Mouse (Mus musculus): ENCODE measurements at regions not wholly inside any gene's neighbourhood (a gene's known extent, or its start where the extent isn't known, plus 50 kb on each side); places are given as distances from the start of the nearest gene placed in this dataset.
A peak's percentile ranks its signal among the peaks of the same experiment; 100 is the strongest.

DNA sequence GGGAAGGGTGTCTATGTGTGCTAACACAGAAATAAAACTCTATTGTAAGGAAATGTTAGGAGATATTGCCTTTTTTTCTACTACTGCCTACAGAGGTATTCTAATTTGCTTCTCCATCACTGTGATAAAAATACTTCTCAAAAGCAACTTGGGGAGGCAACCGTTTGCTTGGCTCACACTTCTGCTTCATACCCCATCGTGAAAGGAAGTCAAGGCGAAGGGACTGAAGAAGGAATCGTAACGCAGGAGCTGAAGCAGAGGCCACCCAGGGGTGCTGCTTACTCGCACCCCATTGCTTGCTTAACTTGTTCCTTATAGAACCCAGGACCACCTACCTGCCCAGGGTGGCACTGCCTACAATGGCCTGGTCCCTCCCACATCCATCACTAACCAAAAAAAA is 550.0 kb downstream of the Pdcd6ip start:
- Histone ChIP-seq H3K27me3 (replicated peaks; ENCODE audit: control insufficient read depth, insufficient read depth, low read length) (no peaks in the 10 kb centered on the region), H3K9me3 (ENCODE audit: control insufficient read depth, low read length) (no peaks in the 10 kb centered on the region), H3K27ac (replicated peaks; ENCODE audit: low read depth, low read length) (no peak overlapping the region), H3K9ac (ENCODE audit: low read depth, low read length) (no peak overlapping the region), H3K4me2 (ENCODE audit: low read depth, low read length) (no peak overlapping the region), H3K4me1 (ENCODE audit: control insufficient read depth, insufficient read depth, low read length) (no peaks in the 10 kb centered on the region), H3K4me3 (ENCODE audit: low read depth, low read length) (no peak overlapping the region), H3K36me3 (ENCODE audit: control insufficient read depth, insufficient read depth, low read length) (no peaks in the 10 kb centered on the region)
- DNase-seq (ENCODE audit: low spot score) (no peak), ATAC-seq (ENCODE audit: low read depth) (no peak)
- WGBS, result 72% methylated on average over 6 of the region's 6 CpGs

- no peaks in the 10 kb centered on the region for H3K9me3 ChIP-seq (ENCODE audit: control insufficient read depth, low read length)
- H3K27ac ChIP-seq (replicated peaks; ENCODE audit: low read depth, low read length), result no peak overlapping the region
- H3K36me3 ChIP-seq (ENCODE audit: control insufficient read depth, insufficient read depth, low read length), result no peaks in the 10 kb centered on the region
- H3K4me2 ChIP-seq (ENCODE audit: low read depth, low read length), result 0 out of 2 replicates have a peak overlapping the region, but pooled peaks have one; percentile 2
- ATAC-seq (ENCODE audit: low read depth) (peak; percentile 76; the same call in 1 of the 2 replicates), DNase-seq (ENCODE audit: low spot score) (peak; percentile 23)
- no peak overlapping the region for H3K9ac ChIP-seq (ENCODE audit: low read depth, low read length)
- no peaks in the 10 kb centered on the region for H3K4me1 ChIP-seq (ENCODE audit: control insufficient read depth, insufficient read depth, low read length)
- no peaks in the 10 kb centered on the region for H3K27me3 ChIP-seq (replicated peaks; ENCODE audit: control insufficient read depth, insufficient read depth, low read length)
- H3K4me3 ChIP-seq (ENCODE audit: low read depth, low read length), result no peak overlapping the region
- 54% methylated on average over 17 of the region's 17 CpGs for WGBS
Observed at GRCm38 (mm10) chr9:113157474-113158076, 550.5 kb downstream of the Pdcd6ip start.

DNA sequence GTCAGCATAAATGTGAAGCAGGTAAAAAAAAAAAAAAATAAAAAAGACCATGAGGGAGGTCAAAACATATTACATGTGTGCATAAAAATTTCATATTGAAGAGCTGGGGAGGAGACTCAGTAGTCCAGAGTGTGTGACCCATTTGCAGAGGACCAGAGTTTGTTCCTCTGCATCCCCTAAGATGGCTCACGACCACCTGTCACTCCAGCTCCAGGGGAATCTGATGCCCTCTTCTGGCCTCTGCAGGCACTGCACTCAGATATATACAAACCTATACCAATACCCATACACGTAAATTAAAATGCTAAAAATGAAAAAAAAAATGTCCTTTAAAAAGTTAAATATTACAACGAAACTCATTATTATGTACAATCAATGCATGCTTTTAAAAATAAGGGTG is 551.4 kb downstream of the Pdcd6ip start:
- 67% methylated on average over 3 of the region's 3 CpGs for WGBS
- DNase-seq (ENCODE audit: low spot score) (no peak), ATAC-seq (ENCODE audit: low read depth) (no peak)
- no peaks in the 10 kb centered on the region for H3K36me3 ChIP-seq (ENCODE audit: control insufficient read depth, insufficient read depth, low read length)
- H3K27me3 ChIP-seq (replicated peaks; ENCODE audit: control insufficient read depth, insufficient read depth, low read length), result no peaks in the 10 kb centered on the region
- no peak overlapping the region for H3K9ac ChIP-seq (ENCODE audit: low read depth, low read length)
- no peak overlapping the region for H3K4me3 ChIP-seq (ENCODE audit: low read depth, low read length)
- no peak overlapping the region for H3K4me2 ChIP-seq (ENCODE audit: low read depth, low read length)
- H3K27ac ChIP-seq (replicated peaks; ENCODE audit: low read depth, low read length), result no peak overlapping the region
- no peaks in the 10 kb centered on the region for H3K9me3 ChIP-seq (ENCODE audit: control insufficient read depth, low read length)
- H3K4me1 ChIP-seq (ENCODE audit: control insufficient read depth, insufficient read depth, low read length), result no peaks in the 10 kb centered on the region

- no peak for ATAC-seq (ENCODE audit: low read depth)
- Histone ChIP-seq H3K4me1 (ENCODE audit: control insufficient read depth, insufficient read depth, low read length) (no peaks in the 10 kb centered on the region), H3K27ac (replicated peaks; ENCODE audit: low read depth, low read length) (no peak overlapping the region), H3K9me3 (ENCODE audit: control insufficient read depth, low read length) (no peaks in the 10 kb centered on the region), H3K4me3 (ENCODE audit: low read depth, low read length) (no peak overlapping the region), H3K9ac (ENCODE audit: low read depth, low read length) (no peak overlapping the region), H3K36me3 (ENCODE audit: control insufficient read depth, insufficient read depth, low read length) (no peaks in the 10 kb centered on the region), H3K4me2 (ENCODE audit: low read depth, low read length) (no peak overlapping the region), H3K27me3 (replicated peaks; ENCODE audit: control insufficient read depth, insufficient read depth, low read length) (no peaks in the 10 kb centered on the region)
- 64% methylated on average over 5 of the region's 5 CpGs for WGBS
- no peak for DNase-seq (ENCODE audit: low spot score)
Observed at GRCm38 (mm10) chr9:113149084-113149483, 559.0 kb downstream of the Pdcd6ip start.

GRCm38 (mm10) chr9:113146571-113146970 is 561.5 kb downstream of the Pdcd6ip start:
- H3K9ac ChIP-seq (ENCODE audit: low read depth, low read length), result no peak overlapping the region
- H3K27me3 ChIP-seq (replicated peaks; ENCODE audit: control insufficient read depth, insufficient read depth, low read length), result no peaks in the 10 kb centered on the region
- no peak overlapping the region for H3K4me2 ChIP-seq (ENCODE audit: low read depth, low read length)
- DNase-seq (ENCODE audit: low spot score) (no peak), ATAC-seq (ENCODE audit: low read depth) (no peak)
- no peaks in the 10 kb centered on the region for H3K36me3 ChIP-seq (ENCODE audit: control insufficient read depth, insufficient read depth, low read length)
- H3K27ac ChIP-seq (replicated peaks; ENCODE audit: low read depth, low read length), result no peak overlapping the region
- no peak overlapping the region for H3K4me3 ChIP-seq (ENCODE audit: low read depth, low read length)
- H3K9me3 ChIP-seq (ENCODE audit: control insufficient read depth, low read length), result no peaks in the 10 kb centered on the region
- WGBS, result 64% methylated on average over 2 of the region's 2 CpGs
- H3K4me1 ChIP-seq (ENCODE audit: control insufficient read depth, insufficient read depth, low read length), result no peaks in the 10 kb centered on the region

DNA sequence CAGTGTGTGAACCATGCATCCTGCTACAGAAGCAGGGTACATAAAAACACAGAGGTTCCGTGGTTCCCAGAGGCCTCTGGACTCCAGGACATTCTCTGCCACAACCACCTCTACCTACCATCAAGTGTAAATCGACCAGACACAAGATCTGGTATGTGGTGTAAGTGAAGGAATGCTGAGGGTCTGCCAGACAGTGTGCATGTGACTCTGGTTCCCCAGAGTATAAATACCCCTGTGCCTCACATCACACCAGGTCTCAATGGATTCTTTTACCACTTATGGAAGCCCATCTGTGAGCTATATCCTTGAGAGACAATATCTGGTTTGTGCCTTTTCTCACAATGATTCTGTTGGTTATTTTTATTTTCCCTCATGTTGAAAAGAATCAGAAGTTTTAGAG is 563.0 kb downstream of the Pdcd6ip start:
- no peaks in the 10 kb centered on the region for H3K4me1 ChIP-seq (ENCODE audit: control insufficient read depth, insufficient read depth, low read length)
- no peaks in the 10 kb centered on the region for H3K27me3 ChIP-seq (replicated peaks; ENCODE audit: control insufficient read depth, insufficient read depth, low read length)
- H3K9me3 ChIP-seq (ENCODE audit: control insufficient read depth, low read length), result no peaks in the 10 kb centered on the region
- ATAC-seq (ENCODE audit: low read depth) (no peak), DNase-seq (ENCODE audit: low spot score) (no peak)
- H3K4me3 ChIP-seq (ENCODE audit: low read depth, low read length), result no peak overlapping the region
- WGBS, result 51% methylated on average over 2 of the region's 2 CpGs
- no peak overlapping the region for H3K27ac ChIP-seq (replicated peaks; ENCODE audit: low read depth, low read length)
- H3K36me3 ChIP-seq (ENCODE audit: control insufficient read depth, insufficient read depth, low read length), result no peaks in the 10 kb centered on the region
- H3K9ac ChIP-seq (ENCODE audit: low read depth, low read length), result no peak overlapping the region
- no peak overlapping the region for H3K4me2 ChIP-seq (ENCODE audit: low read depth, low read length)

DNA sequence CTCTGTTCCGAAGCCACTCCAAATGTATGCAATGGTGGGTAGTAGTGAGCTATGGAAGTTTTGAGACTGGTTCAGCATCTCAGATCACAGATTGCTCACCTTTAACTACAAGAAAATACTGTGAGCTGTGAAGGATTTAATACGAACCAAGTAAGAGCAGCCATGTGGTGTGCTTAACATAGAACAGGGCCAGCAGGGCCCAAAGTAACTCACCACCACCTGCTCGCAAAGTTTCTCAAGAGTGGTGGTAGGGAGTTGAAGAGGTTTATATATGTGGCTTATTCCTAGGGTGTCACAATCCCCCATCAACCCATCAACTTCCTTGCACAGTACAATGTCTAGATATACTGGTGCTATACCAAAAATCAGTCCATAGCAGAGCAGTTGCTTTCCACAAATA is 573.4 kb downstream of the Pdcd6ip start:
- H3K4me2 ChIP-seq (ENCODE audit: low read depth, low read length), result no peak overlapping the region
- no peaks in the 10 kb centered on the region for H3K27me3 ChIP-seq (replicated peaks; ENCODE audit: control insufficient read depth, insufficient read depth, low read length)
- no peaks in the 10 kb centered on the region for H3K4me1 ChIP-seq (ENCODE audit: control insufficient read depth, insufficient read depth, low read length)
- H3K27ac ChIP-seq (replicated peaks; ENCODE audit: low read depth, low read length), result no peak overlapping the region
- no peak for DNase-seq (ENCODE audit: low spot score)
- ATAC-seq (ENCODE audit: low read depth), result no peak
- H3K9ac ChIP-seq (ENCODE audit: low read depth, low read length), result no peak overlapping the region
- WGBS, result 92% methylated on average over 3 of the region's 3 CpGs
- H3K36me3 ChIP-seq (ENCODE audit: control insufficient read depth, insufficient read depth, low read length), result no peaks in the 10 kb centered on the region
- H3K9me3 ChIP-seq (ENCODE audit: control insufficient read depth, low read length), result no peaks in the 10 kb centered on the region
- H3K4me3 ChIP-seq (ENCODE audit: low read depth, low read length), result no peak overlapping the region

DNA sequence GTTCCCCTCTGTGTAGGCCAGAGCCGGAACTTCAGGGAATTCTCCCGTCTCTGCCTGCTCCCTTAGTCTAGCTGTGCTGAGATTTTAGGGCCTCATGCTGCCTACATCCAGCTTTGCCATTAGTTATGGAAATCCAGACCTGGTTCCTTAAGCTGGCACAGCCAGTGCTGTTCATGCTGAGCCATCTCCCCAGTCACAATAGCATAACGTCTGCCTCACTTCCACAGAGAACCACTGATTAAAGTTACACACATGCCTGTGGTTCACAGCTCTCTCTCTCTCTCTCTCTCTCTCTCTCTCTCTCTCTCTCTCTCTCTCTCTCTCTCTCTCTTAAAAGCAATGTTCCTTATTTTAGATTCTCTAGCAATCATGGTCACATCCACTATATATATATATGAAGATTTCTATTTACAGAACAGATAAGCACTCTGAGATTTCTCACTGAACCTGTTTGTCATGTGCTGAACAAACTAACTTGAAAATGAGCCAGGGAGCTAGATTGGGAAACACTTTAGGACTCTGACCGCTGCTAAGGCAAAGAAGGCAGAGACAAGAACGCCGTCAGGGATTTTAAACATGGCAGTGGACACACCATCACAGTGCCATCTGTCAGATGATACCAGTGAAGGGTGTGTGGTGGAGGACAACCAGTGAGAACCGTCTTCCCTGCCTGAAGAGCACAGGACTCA is 584.9 kb downstream of the Pdcd6ip start:
- Histone ChIP-seq H3K27ac (replicated peaks; ENCODE audit: low read depth, low read length) (no peak overlapping the region), H3K36me3 (ENCODE audit: control insufficient read depth, insufficient read depth, low read length) (no peaks in the 10 kb centered on the region), H3K4me2 (ENCODE audit: low read depth, low read length) (no peak overlapping the region), H3K9me3 (ENCODE audit: control insufficient read depth, low read length) (no peaks in the 10 kb centered on the region), H3K4me1 (ENCODE audit: control insufficient read depth, insufficient read depth, low read length) (no peaks in the 10 kb centered on the region), H3K9ac (ENCODE audit: low read depth, low read length) (no peak overlapping the region), H3K4me3 (ENCODE audit: low read depth, low read length) (no peak overlapping the region), H3K27me3 (replicated peaks; ENCODE audit: control insufficient read depth, insufficient read depth, low read length) (no peaks in the 10 kb centered on the region)
- DNase-seq (ENCODE audit: low spot score) (peak; percentile 16), ATAC-seq (ENCODE audit: low read depth) (no peak)
- WGBS, result 75% methylated on average over 7 of the region's 7 CpGs

- ATAC-seq (ENCODE audit: low read depth), result no peak
- H3K4me3 ChIP-seq (ENCODE audit: low read depth, low read length), result no peak overlapping the region
- no peak for DNase-seq (ENCODE audit: low spot score)
- H3K27me3 ChIP-seq (replicated peaks; ENCODE audit: control insufficient read depth, insufficient read depth, low read length), result no peaks in the 10 kb centered on the region
- no peaks in the 10 kb centered on the region for H3K9me3 ChIP-seq (ENCODE audit: control insufficient read depth, low read length)
- no peak overlapping the region for H3K27ac ChIP-seq (replicated peaks; ENCODE audit: low read depth, low read length)
- no peaks in the 10 kb centered on the region for H3K36me3 ChIP-seq (ENCODE audit: control insufficient read depth, insufficient read depth, low read length)
- H3K4me1 ChIP-seq (ENCODE audit: control insufficient read depth, insufficient read depth, low read length), result no peaks in the 10 kb centered on the region
- H3K4me2 ChIP-seq (ENCODE audit: low read depth, low read length), result no peak overlapping the region
- H3K9ac ChIP-seq (ENCODE audit: low read depth, low read length), result no peak overlapping the region
- WGBS, result 74% methylated on average over 3 of the region's 3 CpGs
Observed at GRCm38 (mm10) chr9:113122253-113122749, 585.8 kb downstream of the Pdcd6ip start.
